Mouse (Mus musculus): Measurements from ENCODE around the gene Cbx8. TPM values are rescaled to one million over a fixed set of nuclear protein-coding genes. Genes with fewer than 3 reads are reported as not detected.
A peak's percentile ranks its signal among the peaks of the same experiment; 100 is the strongest.

Gene Cbx8
- polyA plus RNA-seq, 1 experiment from 2014 or later = 9.3 TPM

DNA sequence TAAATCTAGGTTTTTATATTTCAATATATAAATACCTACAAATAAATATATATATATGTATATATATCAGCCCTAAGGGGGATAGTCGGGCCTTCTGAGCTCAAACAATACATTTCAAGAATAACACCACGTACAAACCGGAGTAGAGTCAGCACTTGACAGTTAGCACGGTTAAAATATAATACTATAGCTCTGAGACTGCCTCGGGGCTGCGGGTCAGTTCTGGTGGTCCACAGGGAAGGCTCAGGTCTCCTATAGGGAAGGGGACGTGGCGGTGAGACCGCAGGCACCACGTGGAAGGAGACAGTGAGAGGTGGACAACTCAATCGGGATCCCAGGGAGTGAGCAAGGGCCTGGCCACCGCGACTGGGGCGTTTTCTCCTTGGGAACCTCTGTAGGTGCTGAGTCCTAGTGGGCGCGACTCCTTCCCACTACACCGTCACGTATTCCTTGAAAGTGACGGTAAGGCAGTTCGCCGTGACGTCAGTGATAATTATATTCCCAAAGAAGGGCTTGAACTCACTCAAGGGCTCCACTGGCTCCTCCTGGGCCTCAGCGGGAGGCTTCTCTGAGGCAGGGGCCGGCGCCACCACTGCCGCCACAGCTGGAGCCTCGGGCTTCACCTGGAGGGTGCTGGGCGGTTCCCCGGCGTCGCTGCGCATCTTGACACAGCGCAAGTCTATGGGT lies 39.8 kb upstream of the Cbx8 start:
- Histone ChIP-seq H3K36me3 (ENCODE audit: control insufficient read depth, insufficient read depth, low read length) (no peaks in the 10 kb centered on the region; the same call in 1 of the 2 replicates), H3K27me3 (ENCODE audit: control insufficient read depth, insufficient read depth, low read length) (peaks cover 51% of the 10 kb centered on the region), H3K4me2 (replicated peaks; ENCODE audit: low read depth, low read length) (no peak overlapping the region), H3K9ac (ENCODE audit: low read depth, low read length) (no peak overlapping the region), H3K27ac (ENCODE audit: low read depth, low read length) (no peak overlapping the region), H3K4me1 (replicated peaks; ENCODE audit: control insufficient read depth, insufficient read depth, low read length) (peaks cover 44% of the 10 kb centered on the region), H3K4me3 (ENCODE audit: low read depth, low read length) (peak overlapping the region; percentile 14; the same call in 1 of the 2 replicates), H3K9me3 (ENCODE audit: control insufficient read depth, low read length) (no peaks in the 10 kb centered on the region)
- peak; percentile 39 for DNase-seq (ENCODE audit: low spot score)
- ATAC-seq (ENCODE audit: low FRiP score) = no peak
- WGBS = 9% methylated on average over 33 of the region's 33 CpGs

DNA sequence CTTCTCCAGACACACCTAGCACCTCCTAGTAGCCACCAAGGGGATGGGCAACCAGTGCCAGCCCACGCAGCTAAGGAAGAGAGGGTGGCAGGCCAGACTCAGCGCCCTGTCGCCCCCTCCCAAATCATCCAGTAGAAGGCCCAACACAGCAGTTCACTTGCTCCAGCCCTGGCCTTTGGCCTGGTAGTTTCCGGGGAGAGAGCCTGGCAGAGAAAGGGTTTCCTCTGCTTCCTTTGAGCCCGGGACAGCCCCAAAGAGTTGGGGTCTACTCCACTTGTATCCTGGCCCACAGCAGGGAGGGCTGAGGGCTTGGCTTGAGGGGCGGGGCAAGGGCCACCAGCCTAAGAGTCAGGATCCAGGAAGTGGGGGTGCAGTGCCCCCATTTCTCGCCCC lies 38.7 kb upstream of the Cbx8 start:
- Histone ChIP-seq H3K4me2 (replicated peaks; ENCODE audit: low read depth, low read length) (0 out of 2 replicates have a peak overlapping the region, but pooled peaks have one; percentile 17), H3K27me3 (ENCODE audit: control insufficient read depth, insufficient read depth, low read length) (peaks cover 51% of the 10 kb centered on the region), H3K9me3 (ENCODE audit: control insufficient read depth, low read length) (no peaks in the 10 kb centered on the region), H3K9ac (ENCODE audit: low read depth, low read length) (no peak overlapping the region), H3K36me3 (ENCODE audit: control insufficient read depth, insufficient read depth, low read length) (no peaks in the 10 kb centered on the region; the same call in 1 of the 2 replicates), H3K4me1 (replicated peaks; ENCODE audit: control insufficient read depth, insufficient read depth, low read length) (peaks cover 43% of the 10 kb centered on the region), H3K27ac (ENCODE audit: low read depth, low read length) (no peak overlapping the region), H3K4me3 (ENCODE audit: low read depth, low read length) (no peak overlapping the region)
- DNase-seq (ENCODE audit: low spot score) (peak; percentile 35), ATAC-seq (ENCODE audit: low FRiP score) (no peak)
- 19% methylated on average over 7 of the region's 7 CpGs for WGBS

DNA sequence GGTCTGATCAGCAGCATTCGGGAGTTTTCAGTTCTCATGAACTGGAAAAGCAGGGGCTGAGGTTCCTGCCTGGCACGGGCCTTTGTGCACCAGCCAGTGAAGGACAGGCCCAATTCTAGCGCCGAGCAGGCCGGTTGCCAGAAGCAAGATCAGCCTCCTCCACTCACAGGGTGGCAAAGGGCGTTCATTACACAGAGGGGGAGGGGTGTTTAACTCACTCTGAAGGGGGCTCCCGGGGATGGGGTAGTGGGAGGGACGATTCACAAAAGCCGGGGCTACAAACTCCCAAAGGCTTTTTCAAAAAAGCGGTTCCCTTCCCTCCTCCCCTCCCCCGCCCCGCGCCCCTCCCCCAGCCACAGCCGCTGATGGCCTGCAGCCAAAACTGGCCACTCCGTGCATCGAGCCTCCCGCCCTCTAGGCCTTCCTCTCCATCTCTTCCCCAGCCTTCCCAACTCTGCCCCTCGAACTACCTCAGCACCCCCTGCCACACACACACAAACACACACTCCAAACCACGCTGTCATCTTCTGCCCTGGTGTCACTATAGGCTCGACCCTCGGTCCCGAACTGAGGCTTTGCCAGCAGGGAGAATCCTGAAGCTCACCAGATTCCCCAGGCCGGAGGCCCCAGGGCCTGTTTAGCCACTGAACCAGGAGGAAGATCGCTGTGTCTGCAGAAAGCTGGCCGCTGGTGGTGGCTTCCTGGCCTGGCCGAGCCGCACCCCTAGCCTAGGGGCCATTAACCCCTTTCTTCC lies 38.1 kb upstream of the Cbx8 start:
- Histone ChIP-seq H3K9me3 (ENCODE audit: control insufficient read depth, low read length) (no peaks in the 10 kb centered on the region), H3K4me1 (replicated peaks; ENCODE audit: control insufficient read depth, insufficient read depth, low read length) (peaks cover 37% of the 10 kb centered on the region), H3K9ac (ENCODE audit: low read depth, low read length) (no peak overlapping the region), H3K4me3 (ENCODE audit: low read depth, low read length) (no peak overlapping the region), H3K27ac (ENCODE audit: low read depth, low read length) (no peak overlapping the region), H3K36me3 (ENCODE audit: control insufficient read depth, insufficient read depth, low read length) (no peaks in the 10 kb centered on the region; the same call in 1 of the 2 replicates), H3K27me3 (ENCODE audit: control insufficient read depth, insufficient read depth, low read length) (peaks cover 45% of the 10 kb centered on the region), H3K4me2 (replicated peaks; ENCODE audit: low read depth, low read length) (peak overlapping the region; percentile 17; the same call in 1 of the 2 replicates)
- DNase-seq (ENCODE audit: low spot score) (peak; percentile 68), ATAC-seq (ENCODE audit: low FRiP score) (peak; percentile 76)
- WGBS = 2% methylated on average over 20 of the region's 27 CpGs

DNA sequence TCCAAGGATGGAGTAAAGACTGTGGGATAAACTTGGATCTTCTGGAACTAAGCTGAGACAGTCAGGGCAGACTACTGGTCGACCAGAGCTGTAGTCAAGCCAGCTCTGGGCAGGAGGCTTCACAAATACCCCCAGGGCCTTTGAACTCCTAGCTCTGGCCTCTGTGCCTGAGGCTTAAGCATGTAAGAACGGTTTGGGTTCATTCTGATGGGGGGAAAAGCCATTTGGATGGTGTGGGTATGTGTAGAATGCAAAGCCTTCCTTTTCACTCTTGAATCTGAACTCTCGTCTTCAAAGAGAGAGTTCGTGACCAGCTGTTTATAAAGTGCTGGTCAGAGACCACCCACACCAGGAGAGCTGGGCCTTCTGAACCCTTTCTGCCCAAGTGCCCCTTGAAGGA lies 37.0 kb upstream of the Cbx8 start:
- H3K9ac ChIP-seq (ENCODE audit: low read depth, low read length) = no peak overlapping the region
- peaks cover 34% of the 10 kb centered on the region for H3K27me3 ChIP-seq (ENCODE audit: control insufficient read depth, insufficient read depth, low read length)

DNA sequence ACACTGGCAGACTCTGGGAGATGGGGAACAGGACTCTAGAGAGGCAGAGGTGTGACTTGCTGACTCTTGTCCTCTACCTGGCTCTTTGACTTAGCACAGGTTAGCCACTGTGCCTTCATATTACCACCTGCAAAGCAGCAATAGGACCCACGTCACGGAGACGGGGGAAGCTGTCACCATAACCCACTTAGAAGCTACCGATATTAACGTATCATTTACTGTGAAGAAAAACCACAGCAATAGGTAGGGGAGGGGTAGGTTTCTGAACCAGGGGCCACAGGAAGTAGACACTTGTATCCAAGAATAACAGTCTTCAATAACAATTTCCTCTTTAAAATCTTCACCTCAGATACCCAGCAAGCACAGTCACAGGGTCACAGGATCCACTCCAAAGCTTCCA lies 35.0 kb upstream of the Cbx8 start:
- ATAC-seq (ENCODE audit: low FRiP score) = no peak
- no peaks in the 10 kb centered on the region for H3K36me3 ChIP-seq (ENCODE audit: control insufficient read depth, insufficient read depth, low read length)
- no peak overlapping the region for H3K27ac ChIP-seq (ENCODE audit: low read depth, low read length)
- H3K4me1 ChIP-seq (replicated peaks; ENCODE audit: control insufficient read depth, insufficient read depth, low read length) = peaks cover 18% of the 10 kb centered on the region
- 92% methylated on average over 5 of the region's 5 CpGs for WGBS
- no peaks in the 10 kb centered on the region for H3K9me3 ChIP-seq (ENCODE audit: control insufficient read depth, low read length)
- H3K27me3 ChIP-seq (ENCODE audit: control insufficient read depth, insufficient read depth, low read length) = peaks cover 14% of the 10 kb centered on the region
- H3K4me3 ChIP-seq (ENCODE audit: low read depth, low read length) = no peak overlapping the region
- H3K9ac ChIP-seq (ENCODE audit: low read depth, low read length) = no peak overlapping the region
- DNase-seq (ENCODE audit: low spot score) = no peak
- H3K4me2 ChIP-seq (replicated peaks; ENCODE audit: low read depth, low read length) = no peak overlapping the region

More for the DNA sequence above, 37.0 kb upstream of the Cbx8 start:
- Histone ChIP-seq H3K27ac (ENCODE audit: low read depth, low read length) (no peak overlapping the region), H3K4me1 (replicated peaks; ENCODE audit: control insufficient read depth, insufficient read depth, low read length) (peaks cover 26% of the 10 kb centered on the region), H3K9me3 (ENCODE audit: control insufficient read depth, low read length) (no peaks in the 10 kb centered on the region), H3K36me3 (ENCODE audit: control insufficient read depth, insufficient read depth, low read length) (no peaks in the 10 kb centered on the region; the same call in 1 of the 2 replicates), H3K4me3 (ENCODE audit: low read depth, low read length) (no peak overlapping the region), H3K4me2 (replicated peaks; ENCODE audit: low read depth, low read length) (no peak overlapping the region)
- ATAC-seq (ENCODE audit: low FRiP score) (no peak), DNase-seq (ENCODE audit: low spot score) (no peak)
- 80% methylated on average over 4 of the region's 4 CpGs for WGBS

DNA sequence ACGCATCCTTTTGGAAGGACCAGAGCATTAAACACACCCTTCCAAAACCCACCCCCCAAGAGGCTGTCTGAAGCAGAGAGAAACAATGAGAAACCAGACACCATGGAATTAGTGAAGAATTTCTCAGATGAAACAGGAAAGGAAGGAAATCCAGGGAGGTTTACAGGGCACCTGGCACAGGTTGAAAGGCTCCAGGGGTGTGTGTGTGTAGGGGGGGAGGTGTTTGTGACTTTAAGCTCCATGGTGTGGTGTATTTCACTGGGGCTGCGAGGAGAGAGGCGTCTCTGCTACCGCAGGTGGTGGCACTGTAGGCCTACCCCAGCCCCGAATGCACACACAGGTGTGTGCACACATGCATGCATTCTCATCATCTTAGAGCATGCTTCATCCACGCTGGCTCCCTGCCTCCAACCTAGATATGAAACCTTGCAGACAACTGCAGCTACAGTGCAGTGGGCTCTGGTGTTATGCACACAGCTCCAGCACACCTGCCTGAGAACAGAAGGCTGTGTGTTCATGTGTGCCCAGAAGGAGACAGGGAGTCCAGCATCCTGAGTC lies 33.2 kb upstream of the Cbx8 start:
- no peak for ATAC-seq (ENCODE audit: low FRiP score)
- Histone ChIP-seq H3K4me3 (ENCODE audit: low read depth, low read length) (no peak overlapping the region), H3K9me3 (ENCODE audit: control insufficient read depth, low read length) (no peaks in the 10 kb centered on the region), H3K36me3 (ENCODE audit: control insufficient read depth, insufficient read depth, low read length) (no peaks in the 10 kb centered on the region), H3K27me3 (ENCODE audit: control insufficient read depth, insufficient read depth, low read length) (no peaks in the 10 kb centered on the region; the same call in none of the 2 replicates), H3K27ac (ENCODE audit: low read depth, low read length) (no peak overlapping the region), H3K9ac (ENCODE audit: low read depth, low read length) (no peak overlapping the region), H3K4me1 (replicated peaks; ENCODE audit: control insufficient read depth, insufficient read depth, low read length) (peaks cover 10% of the 10 kb centered on the region), H3K4me2 (replicated peaks; ENCODE audit: low read depth, low read length) (no peak overlapping the region)
- WGBS = 72% methylated on average over 6 of the region's 6 CpGs
- no peak for DNase-seq (ENCODE audit: low spot score)

DNA sequence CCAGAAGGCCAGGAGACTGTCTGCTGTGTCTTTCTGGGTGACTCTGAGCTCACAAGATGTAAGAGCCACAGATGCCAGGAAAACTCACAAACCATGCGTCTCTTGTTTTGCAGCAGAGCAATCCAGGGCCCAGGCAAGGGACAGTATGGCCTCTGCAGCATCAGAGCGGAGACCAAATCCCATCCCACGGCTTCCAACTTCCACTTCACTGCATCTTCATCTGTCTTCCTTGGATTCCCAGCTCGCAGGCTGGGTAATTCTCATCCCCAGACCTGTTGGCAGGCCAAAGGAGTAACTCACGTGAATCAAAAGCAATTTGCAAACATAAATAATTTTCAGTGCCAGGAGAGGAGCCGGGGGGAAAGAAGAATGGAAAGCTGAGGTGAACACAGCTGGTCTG lies 32.2 kb upstream of the Cbx8 start:
- Histone ChIP-seq H3K9me3 (ENCODE audit: control insufficient read depth, low read length) (no peaks in the 10 kb centered on the region), H3K4me1 (replicated peaks; ENCODE audit: control insufficient read depth, insufficient read depth, low read length) (peaks cover under 1% of the 10 kb centered on the region; the same call in 1 of the 2 replicates), H3K4me2 (replicated peaks; ENCODE audit: low read depth, low read length) (no peak overlapping the region), H3K36me3 (ENCODE audit: control insufficient read depth, insufficient read depth, low read length) (no peaks in the 10 kb centered on the region), H3K9ac (ENCODE audit: low read depth, low read length) (no peak overlapping the region), H3K4me3 (ENCODE audit: low read depth, low read length) (no peak overlapping the region), H3K27me3 (ENCODE audit: control insufficient read depth, insufficient read depth, low read length) (no peaks in the 10 kb centered on the region; the same call in 1 of the 2 replicates), H3K27ac (ENCODE audit: low read depth, low read length) (no peak overlapping the region)
- 70% methylated on average over 6 of the region's 6 CpGs for WGBS
- no peak for DNase-seq (ENCODE audit: low spot score)
- ATAC-seq (ENCODE audit: low FRiP score) = no peak

DNA sequence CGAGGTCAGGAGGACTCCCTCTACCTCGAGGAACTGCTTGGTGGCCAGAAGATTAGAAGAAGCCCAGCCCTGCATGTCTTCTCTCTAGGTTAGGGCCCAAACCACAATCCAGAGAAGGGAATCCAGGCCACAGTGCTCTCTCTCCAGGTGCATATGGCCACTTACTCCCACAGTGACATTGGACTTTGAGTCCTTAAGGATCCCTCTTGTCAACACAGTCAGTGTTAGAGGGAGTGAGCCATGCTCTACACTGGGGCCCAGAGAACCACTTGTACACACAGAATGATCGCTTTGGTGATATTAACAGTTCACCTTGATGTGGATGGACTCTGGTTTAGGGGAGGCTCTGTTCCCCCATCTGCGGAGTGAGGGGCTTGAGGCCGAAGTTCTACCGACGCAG lies 31.5 kb upstream of the Cbx8 start:
- Histone ChIP-seq H3K9me3 (ENCODE audit: control insufficient read depth, low read length) (no peaks in the 10 kb centered on the region), H3K4me1 (replicated peaks; ENCODE audit: control insufficient read depth, insufficient read depth, low read length) (no peaks in the 10 kb centered on the region), H3K27ac (ENCODE audit: low read depth, low read length) (no peak overlapping the region), H3K4me2 (replicated peaks; ENCODE audit: low read depth, low read length) (no peak overlapping the region), H3K4me3 (ENCODE audit: low read depth, low read length) (no peak overlapping the region), H3K9ac (ENCODE audit: low read depth, low read length) (no peak overlapping the region), H3K27me3 (ENCODE audit: control insufficient read depth, insufficient read depth, low read length) (no peaks in the 10 kb centered on the region; the same call in 1 of the 2 replicates), H3K36me3 (ENCODE audit: control insufficient read depth, insufficient read depth, low read length) (no peaks in the 10 kb centered on the region)
- ATAC-seq (ENCODE audit: low FRiP score) (no peak), DNase-seq (ENCODE audit: low spot score) (no peak)
- WGBS = 87% methylated on average over 7 of the region's 7 CpGs

Measured in hindbrain, embryonic 11.5 days (tissue).